Mouse (Mus musculus) adipose tissue, adult 10 weeks (tissue): ENCODE data around the gene Bag6. TPM values are rescaled to one million over a fixed set of nuclear protein-coding genes. Genes with fewer than 3 reads are reported as not detected.

ENCODE experiments used
- polyA plus RNA-seq: library from polyadenylated mRNA; stranded (reverse); fragments of 350-450 nt; fragmentation: Illumina TruSeq; extraction: RNeasy Lipid Tissue Mini Kit (QIAGEN cat#74804); gene quantifications from one replicate; pipeline ENCODE4 v1.2.3, GENCODE M21; 2014; ENCODE audit warnings: low read depth, low replicate concordance

The Bag6 gene
- 130 TPM for polyA plus RNA-seq

GRCm38 (mm10) chr17:35134801-35135590 is at the start of gene Bag6:
Bag6 (plus strand) TSS chr17:35135178.

GRCm38 (mm10) chr17:35085208-35085865 is 49.6 kb upstream of the Bag6 start, which contains the start of gene Ly6g6f:
Ly6g6f (minus strand) TSS chr17:35085610.

GRCm38 (mm10) chr17:35088825-35089644 is 45.9 kb upstream of the Bag6 start, which contains the start of gene Abhd16a:
Abhd16a (plus strand) TSS chr17:35089263.

GRCm38 (mm10) chr17:35108097-35108496 is 26.9 kb upstream of the Bag6 start, which contains the start of gene Ly6g5c:
Ly6g5c (plus strand) TSS chr17:35108279.

GRCm38 (mm10) chr17:35115046-35116019 is 19.6 kb upstream of the Bag6 start, which contains the start of gene Ly6g5b:
Ly6g5b (minus strand) TSS chr17:35115428.

GRCm38 (mm10) chr17:35121143-35121799 is 13.7 kb upstream of the Bag6 start, which contains the start of gene Gpank1:
Gpank1 (plus strand) TSS chr17:35121455.

GRCm38 (mm10) chr17:35121871-35122303 is 13.1 kb upstream of the Bag6 start, which contains the start of gene Csnk2b:
Csnk2b (minus strand) TSS chr17:35122053.

GRCm38 (mm10) chr17:35126206-35126611 is 8.8 kb upstream of the Bag6 start, which contains the start of gene D17H6S53E:
D17H6S53E (plus strand) TSS chr17:35126373.

GRCm38 (mm10) chr17:35131500-35132173 is 3.3 kb upstream of the Bag6 start, which contains the start of gene Apom:
Apom (minus strand) TSS chr17:35132050.

GRCm38 (mm10) chr17:35164568-35165450 is 29.8 kb downstream of the Bag6 start, which contains the start of gene Prrc2a:
Prrc2a (minus strand) TSS chr17:35164897.

GRCm38 (mm10) chr17:35175968-35176367 is 41.0 kb downstream of the Bag6 start, which contains the start of gene Aif1:
Aif1 (minus strand) TSS chr17:35176068.

GRCm38 (mm10) chr17:35187959-35188610 is 53.1 kb downstream of the Bag6 start, which contains the start of gene Lst1:
Lst1 (minus strand) TSS chr17:35188439.

GRCm38 (mm10) chr17:35193881-35194843 is 59.2 kb downstream of the Bag6 start, which contains the start of gene Ltb:
Ltb (plus strand) TSS chr17:35194439.

